Mouse (Mus musculus) Muller cell, postnatal 12 days (primary cell): ENCODE measurements at regions not wholly inside any gene's neighbourhood (a gene's known extent, or its start where the extent isn't known, plus 50 kb on each side); places are given as distances from the start of the nearest gene placed in this dataset.

Experiments
- DNase-seq: peaks from one replicate; pipeline ENCODE4 v3.0.0-alpha.2; 2015; ENCODE audit errors: inconsistent ontology term

DNA sequence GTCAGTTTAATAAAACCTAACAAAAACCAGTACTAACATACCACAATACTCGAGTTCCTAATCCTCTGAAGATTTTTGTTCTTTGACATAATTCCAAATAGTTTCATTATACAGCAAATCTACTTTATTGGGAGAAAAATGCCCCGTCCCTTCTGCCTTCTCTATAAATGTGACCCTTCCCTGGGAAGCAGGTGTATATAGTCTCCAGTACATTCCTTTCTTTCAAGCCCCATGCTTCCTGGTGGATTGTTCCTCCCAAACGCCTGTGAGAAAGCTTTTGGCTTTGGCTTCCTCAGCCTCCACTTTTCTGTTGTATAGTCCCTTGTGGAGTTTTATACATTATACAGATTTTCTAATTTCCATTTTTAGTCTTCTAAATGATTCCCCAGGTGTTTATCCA, 1001.8 kb upstream of the Tenm3 start:
- no peak for DNase-seq

- DNase-seq = no peak
Observed at GRCm38 (mm10) chr8:49831970-49832369, 988.2 kb upstream of the Tenm3 start.

GRCm38 (mm10) chr8:49829345-49829744, 985.6 kb upstream of the Tenm3 start:
- peak; percentile 35 for DNase-seq

DNA sequence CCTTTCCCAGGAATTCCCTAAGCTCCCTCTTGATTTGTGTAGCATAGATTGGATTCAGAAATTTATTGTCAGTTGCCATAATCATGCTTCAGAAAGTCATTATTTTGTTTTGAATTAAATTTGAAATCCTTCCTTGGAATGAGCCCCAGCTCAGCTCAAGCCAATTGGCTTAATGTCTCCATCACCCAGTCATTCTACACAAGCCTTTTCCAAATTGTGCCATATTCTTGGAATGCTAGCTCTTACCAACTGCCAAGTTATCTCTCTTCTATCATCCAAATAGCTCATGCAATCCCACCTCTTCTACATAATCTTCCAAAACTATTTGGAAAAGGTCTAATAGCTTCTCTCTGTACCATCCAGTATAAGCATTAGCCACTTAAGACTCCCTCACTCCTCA, 982.5 kb upstream of the Tenm3 start:
- no peak for DNase-seq

- DNase-seq = no peak
Observed at GRCm38 (mm10) chr8:49825000-49825399, 981.2 kb upstream of the Tenm3 start.

GRCm38 (mm10) chr8:49822791-49823190, 979.0 kb upstream of the Tenm3 start:
- peak; percentile 88 for DNase-seq

DNA sequence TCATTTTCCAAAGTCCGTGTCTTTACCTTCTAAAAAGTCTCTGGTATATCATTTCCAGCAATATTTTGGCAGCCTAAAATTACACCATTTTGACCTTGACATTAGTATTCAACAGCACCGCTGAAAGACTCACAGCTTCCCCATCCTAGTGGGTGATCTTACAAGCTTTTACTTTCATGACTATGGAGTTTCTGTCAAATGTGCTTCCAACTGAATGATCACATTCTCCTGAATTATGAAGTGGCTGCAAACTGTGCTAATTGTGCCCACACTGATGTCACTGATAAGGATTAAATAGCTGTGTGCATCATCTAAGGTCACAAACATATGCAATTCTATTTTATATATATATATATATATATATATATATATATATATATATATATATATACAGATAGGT, 955.5 kb upstream of the Tenm3 start:
- peak; percentile 29 for DNase-seq

DNA sequence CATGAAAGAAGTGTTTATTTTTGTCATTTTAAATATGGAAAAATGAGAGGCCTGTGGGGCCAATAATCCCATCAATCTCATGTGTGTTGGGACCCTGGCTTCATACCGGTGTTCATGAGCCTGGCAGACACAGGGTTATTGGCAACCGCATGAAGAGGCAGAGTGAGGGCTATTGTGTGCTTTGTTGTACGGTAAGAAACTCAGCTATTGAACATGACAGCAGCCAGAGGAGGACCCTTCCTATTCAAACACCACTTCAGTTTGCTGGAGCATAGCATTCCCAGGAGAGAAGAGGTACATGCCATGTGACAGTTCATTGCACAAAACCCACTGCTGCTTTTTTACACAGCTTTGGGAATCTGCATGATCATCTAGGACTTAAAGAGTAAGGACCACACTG, 953.0 kb upstream of the Tenm3 start:
- DNase-seq = no peak

DNA sequence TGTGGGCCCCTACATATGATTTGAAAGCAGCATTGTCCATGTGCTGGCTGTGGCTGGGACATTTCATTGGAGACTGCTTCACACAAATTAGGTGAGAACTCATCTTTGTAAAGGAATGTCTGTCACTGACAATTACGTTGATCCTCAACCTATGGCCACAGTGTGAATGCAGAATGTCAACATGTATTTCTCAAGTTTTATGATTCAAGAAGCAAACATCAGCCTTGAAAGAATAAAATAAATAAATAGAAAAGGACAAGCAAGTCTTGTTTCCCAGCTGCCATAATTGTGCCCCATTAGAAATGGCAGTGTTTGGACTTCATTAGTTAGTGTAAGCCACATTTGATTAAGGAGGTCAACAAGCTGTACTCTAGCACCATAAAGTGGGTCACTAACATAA, 950.7 kb upstream of the Tenm3 start:
- DNase-seq = no peak

- DNase-seq = no peak
Observed at GRCm38 (mm10) chr8:49769829-49770228, 926.1 kb upstream of the Tenm3 start.

DNA sequence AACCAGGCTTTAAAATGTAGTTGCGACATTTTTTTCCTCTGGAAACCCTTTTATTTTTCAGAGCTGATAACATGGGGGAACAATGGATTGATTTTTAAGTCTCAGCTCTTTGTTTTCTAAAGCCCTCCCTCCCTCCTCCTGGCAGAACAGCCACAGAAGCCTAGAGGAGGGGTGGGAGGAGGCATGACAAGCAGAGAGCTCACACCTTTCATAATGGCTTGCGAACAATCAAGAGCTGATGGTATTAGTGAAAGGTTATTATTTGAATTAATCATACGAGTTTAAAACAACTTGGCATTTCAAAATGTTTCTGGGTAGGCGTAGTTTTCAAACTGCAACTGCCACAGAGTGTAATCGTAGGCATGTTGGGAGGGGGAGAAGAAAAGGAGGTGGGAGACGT, 894.3 kb upstream of the Tenm3 start:
- no peak for DNase-seq

DNA sequence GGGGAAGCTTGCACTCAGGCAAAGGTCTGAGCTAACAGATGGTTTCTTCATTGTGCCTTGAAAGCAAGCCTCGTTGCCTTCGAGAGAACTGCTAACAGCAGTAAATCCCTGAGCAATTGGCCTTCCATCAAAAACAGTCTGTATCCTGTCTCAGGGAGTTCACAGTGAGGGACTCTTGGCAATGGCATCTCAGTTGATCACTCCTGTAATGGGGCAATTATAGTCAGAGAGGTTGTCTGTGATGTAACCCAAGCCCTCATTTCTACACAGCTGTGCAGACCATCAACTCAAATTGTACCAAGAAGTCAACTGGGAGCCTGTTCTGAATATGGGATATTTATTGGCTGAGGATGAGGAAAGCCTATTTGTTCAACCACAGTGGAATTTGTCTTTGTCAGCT, 885.4 kb upstream of the Tenm3 start:
- DNase-seq = peak; percentile 72

GRCm38 (mm10) chr8:49712371-49712770, 868.6 kb upstream of the Tenm3 start:
- no peak for DNase-seq

GRCm38 (mm10) chr8:49708701-49709100, 865.0 kb upstream of the Tenm3 start:
- peak; percentile 47 for DNase-seq

DNA sequence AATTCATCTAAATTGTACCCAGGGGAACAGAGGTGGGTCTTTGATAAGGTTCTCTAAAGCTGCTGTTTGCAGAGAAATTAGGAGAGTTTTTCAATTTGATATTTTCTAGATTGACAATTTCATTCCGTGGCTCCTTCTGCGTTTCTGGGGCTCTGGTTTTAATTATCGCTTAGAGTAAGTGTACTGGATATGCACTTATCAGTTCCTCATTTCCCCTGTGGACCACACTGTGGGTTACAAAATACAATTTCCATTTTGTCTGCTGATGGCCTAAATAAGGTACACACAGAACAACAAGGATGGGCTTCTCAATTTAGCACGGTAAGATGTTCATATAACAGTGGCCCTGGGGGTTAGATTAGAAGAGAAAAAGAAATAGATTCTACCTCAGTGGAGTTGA, 855.3 kb upstream of the Tenm3 start:
- no peak for DNase-seq

- DNase-seq = peak; percentile 13
Observed at GRCm38 (mm10) chr8:49696709-49697108, 853.0 kb upstream of the Tenm3 start.
